Mouse (Mus musculus): ENCODE data around the gene Mertk. TPM values are rescaled to one million over a fixed set of nuclear protein-coding genes. Genes with fewer than 3 reads are reported as not detected.
A peak's percentile ranks its signal among the peaks of the same experiment; 100 is the strongest.
"Not testable (repeated sequence)": the region's sequence is repeated elsewhere in the genome, so short reads cannot be mapped to it uniquely, and the experiment has no call there.

The Mertk gene
- 6.5 and 15.0 TPM in 2 replicates for polyA plus RNA-seq (2012; rRNA removed)

GRCm38 (mm10) chr2:128698693-128699181 is at the start of gene Mertk:
Gene Mertk, plus strand, starts transcription at chr2:128698956.
- 2% methylated on average over 30 of the region's 30 CpGs for WGBS
- peak; percentile 87 for DNase-seq (ENCODE audit: low read depth, low spot score)

GRCm38 (mm10) chr2:128680661-128681060 is 18.1 kb upstream of the Mertk start:
- DNase-seq (ENCODE audit: low read depth, low spot score) = no peak
- WGBS = 61% methylated on average over 4 of the region's 4 CpGs

- under 1% methylated on average over 58 of the region's 58 CpGs for WGBS
- peak; percentile 78 for DNase-seq (ENCODE audit: low read depth, low spot score)
Observed at GRCm38 (mm10) chr2:128686921-128687557, 11.7 kb upstream of the Mertk start, which contains the start of gene Anapc1. Gene Anapc1, minus strand, starts transcription at chr2:128687391.

GRCm38 (mm10) chr2:128687558-128688120 is 11.1 kb upstream of the Mertk start:
- no peak for DNase-seq (ENCODE audit: low read depth, low spot score)
- WGBS = 47% methylated on average over 10 of the region's 10 CpGs

- WGBS = 82% methylated on average over 14 of the region's 14 CpGs
Observed at GRCm38 (mm10) chr2:128692336-128692735, 6.4 kb upstream of the Mertk start.

GRCm38 (mm10) chr2:128692771-128693170 is 6.0 kb upstream of the Mertk start:
- no peak for DNase-seq (ENCODE audit: low read depth, low spot score)
- 88% methylated on average over 10 of the region's 10 CpGs for WGBS

More at GRCm38 (mm10) chr2:128692336-128692735, 6.4 kb upstream of the Mertk start:
- no peak for DNase-seq (ENCODE audit: low read depth, low spot score)

DNA sequence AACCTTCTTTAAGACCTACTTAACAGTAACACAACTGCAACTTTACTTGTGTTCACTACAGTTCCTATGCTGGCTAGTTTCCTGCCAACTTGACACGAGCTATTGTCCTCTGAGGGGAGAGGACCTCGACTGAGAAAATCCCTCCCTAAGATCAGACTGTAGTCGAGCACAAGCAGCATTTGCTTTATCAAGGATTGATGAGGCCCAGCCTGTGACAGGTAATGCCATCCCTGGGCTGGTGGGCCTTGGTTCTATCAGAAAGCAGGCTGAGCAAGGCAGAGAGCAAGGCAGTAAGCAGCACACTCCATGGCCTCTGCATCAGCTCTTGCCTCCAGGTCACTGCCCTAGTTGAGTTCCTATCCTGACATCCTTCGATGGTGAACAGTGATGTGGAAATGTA is 5.5 kb upstream of the Mertk start:
- no peak for DNase-seq (ENCODE audit: low read depth, low spot score)
- WGBS = 70% methylated on average over 4 of the region's 4 CpGs

DNA sequence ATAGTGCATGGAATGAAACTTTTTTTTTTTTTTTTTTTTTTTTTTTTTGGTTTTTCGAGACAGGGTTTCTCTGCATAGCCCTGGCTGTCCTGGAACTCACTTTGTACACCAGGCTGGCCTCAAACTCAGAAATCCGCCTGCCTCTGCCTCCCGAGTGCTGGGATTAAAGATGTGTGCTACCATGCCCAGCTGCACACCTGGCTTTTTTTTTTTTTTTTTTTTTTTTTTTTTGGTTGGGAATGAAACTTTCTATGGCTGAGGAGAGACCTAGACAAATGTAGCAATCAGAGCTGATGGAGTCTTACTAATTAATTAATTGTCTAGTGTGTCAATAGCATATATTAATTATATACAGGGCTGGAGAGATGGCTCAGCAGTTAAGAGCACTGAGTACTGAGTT is 4.9 kb upstream of the Mertk start:
- WGBS = 74% methylated on average over 3 of the region's 3 CpGs
- not testable (repeated sequence) for DNase-seq (ENCODE audit: low read depth, low spot score)

- no peak for DNase-seq (ENCODE audit: low read depth, low spot score)
Observed at GRCm38 (mm10) chr2:128694548-128694947, 4.2 kb upstream of the Mertk start.

DNA sequence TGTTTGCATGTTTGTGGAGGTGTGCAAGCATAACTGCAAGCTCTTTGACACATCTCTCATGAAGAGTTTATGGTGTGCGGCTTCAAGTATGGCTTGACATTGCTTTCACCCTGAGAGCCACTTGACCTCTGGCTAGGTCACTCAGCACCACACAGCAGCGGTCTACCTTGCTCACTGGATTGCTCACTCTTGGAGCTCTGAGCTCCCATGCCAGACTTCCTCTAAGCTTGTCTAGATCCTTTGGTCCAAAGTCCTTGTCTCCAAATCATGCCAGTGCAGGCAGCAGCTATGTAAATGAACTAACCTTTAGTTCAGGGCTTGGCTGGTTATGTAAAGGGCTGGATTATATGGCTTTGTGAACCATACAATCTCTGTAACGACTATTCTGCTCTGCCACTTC is 2.3 kb upstream of the Mertk start:
- DNase-seq (ENCODE audit: low read depth, low spot score) = no peak
- WGBS = 29% methylated on average over 3 of the region's 3 CpGs

DNA sequence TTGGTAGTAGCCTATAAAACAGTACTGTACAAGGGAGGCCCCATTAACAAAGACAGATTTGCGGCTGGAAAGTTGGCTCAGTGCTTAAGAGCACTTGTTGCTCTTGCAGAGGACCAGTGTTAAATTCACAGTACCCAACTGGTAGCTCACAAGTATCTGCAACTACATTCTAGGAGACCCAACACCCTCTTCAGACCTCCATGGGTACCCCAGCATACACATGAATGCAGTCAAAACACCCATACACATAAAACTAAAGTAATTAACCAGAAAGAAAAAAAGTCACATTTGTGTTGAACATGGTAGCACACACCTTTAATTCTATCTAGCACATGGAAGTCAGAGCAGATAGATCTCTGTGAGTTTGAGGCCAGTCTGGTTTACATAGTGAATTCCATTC is 1.7 kb upstream of the Mertk start:
- WGBS = 50% methylated on average over 1 of the region's 1 CpGs
- DNase-seq (ENCODE audit: low read depth, low spot score) = no peak

DNA sequence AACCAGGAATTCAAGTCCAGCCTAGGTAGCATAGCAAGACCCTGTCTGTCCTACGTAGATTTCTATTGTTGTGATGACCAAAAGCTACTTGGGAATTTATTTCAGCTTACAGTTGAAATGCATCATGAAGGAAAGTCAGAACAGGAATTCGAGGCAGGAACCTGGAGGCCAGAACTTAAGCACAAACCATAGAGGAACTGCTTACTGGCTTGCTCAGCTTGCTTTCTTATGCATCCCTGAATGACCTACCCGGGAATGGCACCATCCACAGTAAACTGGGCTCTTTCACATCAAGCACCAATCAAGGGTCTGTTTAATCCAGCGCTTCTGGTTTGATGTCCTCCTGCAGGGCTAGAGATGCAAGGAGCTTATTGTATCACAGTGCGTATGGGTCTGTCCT is 1.2 kb upstream of the Mertk start:
- no peak for DNase-seq (ENCODE audit: low read depth, low spot score)
- 47% methylated on average over 5 of the region's 5 CpGs for WGBS

GRCm38 (mm10) chr2:128698140-128698692 is 540 bp upstream of the Mertk start:
- no peak for DNase-seq (ENCODE audit: low read depth, low spot score)
- WGBS = under 1% methylated on average over 14 of the region's 14 CpGs

GRCm38 (mm10) chr2:128699201-128699885 is 587 bp downstream of the Mertk start:
- 3% methylated on average over 24 of the region's 24 CpGs for WGBS
- no peak for DNase-seq (ENCODE audit: low read depth, low spot score)

DNA sequence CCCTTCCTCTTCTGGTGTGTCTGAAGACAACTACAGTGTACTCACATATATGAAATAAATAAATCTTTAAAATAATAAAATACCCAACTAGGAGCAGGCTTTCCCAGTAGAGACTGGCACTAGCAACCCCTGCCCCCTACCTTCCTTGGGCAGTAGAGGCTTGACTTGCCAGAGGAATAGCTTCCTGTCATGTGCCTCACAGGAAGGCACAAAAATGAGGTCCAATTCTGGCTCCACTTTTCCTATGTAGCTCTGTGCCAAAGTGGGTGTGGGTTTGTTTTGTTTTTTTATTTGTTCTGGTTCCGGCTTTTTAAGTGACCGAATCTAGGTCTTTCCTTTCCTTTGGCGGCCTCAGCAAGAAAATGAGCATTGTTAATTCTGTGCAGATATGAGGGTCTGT is 5.7 kb downstream of the Mertk start:
- 36% methylated on average over 3 of the region's 3 CpGs for WGBS
- DNase-seq (ENCODE audit: low read depth, low spot score) = no peak

DNA sequence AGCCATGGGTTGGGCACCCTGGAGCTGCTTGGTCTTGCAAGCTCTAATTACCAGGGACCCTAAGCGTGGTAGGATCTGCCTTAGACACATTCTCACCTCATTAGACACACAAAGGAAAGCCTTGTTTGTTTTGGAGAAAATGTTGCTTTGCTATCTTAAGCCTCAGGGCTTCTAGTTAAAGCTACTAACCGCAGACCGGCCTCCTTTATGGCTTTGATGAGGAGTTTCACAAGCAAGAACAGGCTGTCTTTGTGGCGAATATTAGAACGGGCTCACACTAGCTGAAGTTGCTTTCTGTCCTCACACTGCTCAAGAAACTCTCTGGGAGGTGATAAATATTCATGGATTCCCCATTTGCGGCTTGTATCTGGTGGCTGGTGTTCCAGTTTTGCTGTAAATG is 10.5 kb downstream of the Mertk start:
- DNase-seq (ENCODE audit: low read depth, low spot score) = no peak
- WGBS = 25% methylated on average over 6 of the region's 6 CpGs

DNA sequence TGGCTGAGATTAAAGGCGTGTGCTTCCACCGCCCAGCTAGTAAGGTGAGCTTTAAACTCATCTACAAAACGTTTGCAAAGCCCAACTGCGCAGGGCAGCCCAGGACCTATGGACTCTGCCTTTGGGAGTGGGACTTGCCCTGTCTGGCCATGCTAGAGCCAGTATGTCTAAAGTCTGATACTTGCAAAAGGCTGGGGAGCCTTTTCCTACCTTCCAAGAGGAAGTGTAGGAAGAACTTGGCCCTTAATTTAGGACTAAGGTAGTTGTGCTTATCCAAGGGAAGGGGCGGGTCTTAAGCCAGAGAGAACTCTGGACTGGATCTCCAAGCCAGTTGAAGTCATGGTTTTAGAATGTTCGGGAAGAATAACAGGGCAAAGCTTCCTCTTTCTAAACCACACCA is 11.9 kb downstream of the Mertk start:
- 31% methylated on average over 6 of the region's 6 CpGs for WGBS
- DNase-seq (ENCODE audit: low read depth, low spot score) = no peak

- no peak for DNase-seq (ENCODE audit: low read depth, low spot score)
- 78% methylated on average over 6 of the region's 6 CpGs for WGBS
Observed at GRCm38 (mm10) chr2:128712940-128713339, 14.2 kb downstream of the Mertk start.

DNA sequence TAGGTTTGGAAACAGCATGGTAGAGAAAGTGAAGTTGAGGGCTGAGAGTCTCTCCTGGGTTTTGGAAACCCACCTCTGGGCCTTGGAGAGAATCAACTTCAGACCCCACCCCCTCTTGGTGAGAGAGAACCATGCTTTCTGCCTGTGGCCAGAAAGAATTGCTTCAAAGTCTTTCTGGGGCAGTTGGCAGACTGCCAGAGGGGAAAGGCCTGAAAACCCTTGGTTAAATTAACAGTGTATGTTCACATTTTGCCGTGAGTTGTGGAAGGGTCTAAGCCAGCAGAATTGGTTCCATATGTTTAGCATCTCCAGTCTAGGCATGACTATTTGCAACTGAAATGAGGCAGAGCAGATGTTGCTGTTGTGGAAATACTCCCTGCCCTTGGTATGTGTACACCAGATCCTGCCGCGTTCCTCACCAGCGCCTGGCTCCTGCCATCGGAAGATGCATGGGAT is 14.8 kb downstream of the Mertk start:
- no peak for DNase-seq (ENCODE audit: low read depth, low spot score)
- WGBS = 47% methylated on average over 5 of the region's 5 CpGs

- no peak for DNase-seq (ENCODE audit: low read depth, low spot score)
- WGBS = 34% methylated on average over 7 of the region's 7 CpGs
Observed at GRCm38 (mm10) chr2:128714724-128715241, 16.0 kb downstream of the Mertk start.
